ENCODE assay signal across 9 mouse cellular contexts in the genomic region with DNA sequence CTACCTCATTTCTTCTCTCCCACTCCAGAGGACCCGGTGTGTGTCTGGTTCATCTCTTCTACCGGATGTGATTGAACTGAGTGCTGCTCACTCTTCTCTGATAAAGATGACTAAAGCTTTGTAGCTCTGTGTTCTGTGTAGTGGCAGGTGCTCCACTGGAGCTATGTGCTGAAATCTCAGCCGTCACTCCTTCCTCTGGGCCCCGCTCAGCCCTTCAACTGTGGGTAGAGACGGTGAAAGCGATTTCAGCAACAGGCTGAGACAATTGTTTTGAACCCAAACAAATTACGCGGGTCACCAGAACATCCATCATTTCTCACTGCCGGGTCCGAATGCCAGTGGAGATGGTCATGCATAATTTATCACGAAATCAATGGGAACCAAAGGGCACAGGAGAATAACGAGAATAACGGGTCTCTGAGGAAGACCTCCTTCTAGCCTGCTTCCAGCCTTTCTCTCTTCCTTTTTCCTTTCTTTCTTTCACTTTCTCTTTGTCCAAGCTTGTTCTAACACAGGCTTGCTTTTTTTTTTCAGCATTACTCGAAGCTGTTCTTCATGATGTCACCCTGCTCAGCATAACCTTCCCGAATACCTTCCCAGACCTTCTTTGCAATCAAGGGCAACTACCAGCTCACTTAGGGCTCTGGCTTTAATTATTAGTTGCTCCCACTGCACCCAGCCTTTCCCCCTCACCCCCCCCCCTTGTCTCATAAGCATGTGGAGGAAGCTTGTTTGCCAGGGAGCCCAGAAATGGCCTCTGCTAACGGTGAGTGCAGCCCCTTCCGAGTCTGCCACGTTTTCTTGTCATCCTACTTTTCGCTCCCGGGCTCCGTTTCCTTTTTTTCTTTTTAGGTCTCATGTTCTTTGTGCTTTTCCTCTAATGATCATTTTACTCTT. TPM values are rescaled to one million over a fixed set of nuclear protein-coding genes. Genes with fewer than 3 reads are reported as not detected.
DNase-seq lines count a peak whose midpoint lies in the region; ATAC-seq and TF ChIP-seq lines count a peak whose summit lies in the region.
"Had no signal": no experiment of that assay in that cellular context is flagged by ENCODE, and none has a peak within 500 bp of the region (broad histone marks: within the 10 kb centered on the region; RNA-seq: fewer than 3 reads in every experiment).

No protein-coding gene starts in this region.

- H3K27me3 ChIP-seq in forebrain, embryonic 14.5 days (replicated peaks; ENCODE audit: control insufficient read depth, insufficient read depth, low read length): no peaks in the 10 kb centered on the region
- 0 out of 2 replicates have a peak, but pooled peaks cover 2% of the 10 kb centered on the region for H3K27me3 ChIP-seq in midbrain, embryonic 11.5 days (ENCODE audit: control insufficient read depth, insufficient read depth, low read length)
- no peaks in the 10 kb centered on the region for H3K27me3 ChIP-seq in lung, postnatal 0 days (replicated peaks; ENCODE audit: insufficient read depth, low read length)

- TF ChIP-seq CTCF in lung, postnatal 0 days (IDR thresholded peaks at IDR 0.05): no peak

- peak; percentile 66 for ATAC-seq in forebrain, embryonic 14.5 days
- ATAC-seq in midbrain, embryonic 11.5 days (ENCODE audit: low FRiP score): peak; percentile 43; the same call in 1 of the 2 replicates
- no peak for ATAC-seq in lung, postnatal 0 days

- H3K27ac ChIP-seq in forebrain, embryonic 14.5 days (ENCODE audit: low read depth, low read length): peak overlapping the region; percentile 65
- H3K27ac ChIP-seq in midbrain, embryonic 11.5 days (ENCODE audit: low read depth, low read length): peak overlapping the region; percentile 16; the same call in 1 of the 2 replicates
- no peak overlapping the region for H3K27ac ChIP-seq in lung, postnatal 0 days (ENCODE audit: low read length)

- TF ChIP-seq EP300 in lung, postnatal 0 days (IDR thresholded peaks at IDR 0.05): no peak

- no peaks in the 10 kb centered on the region for H3K36me3 ChIP-seq in forebrain, embryonic 14.5 days (ENCODE audit: control insufficient read depth, insufficient read depth, low read length)
- H3K36me3 ChIP-seq in midbrain, embryonic 11.5 days (ENCODE audit: control insufficient read depth, insufficient read depth, low read length): no peaks in the 10 kb centered on the region
- H3K36me3 ChIP-seq in lung, postnatal 0 days (ENCODE audit: insufficient read depth, low read length): no peaks in the 10 kb centered on the region

- peak; percentile 87 for DNase-seq in heart, adult 11 months
- DNase-seq in heart, adult 9 months (ENCODE audit: low spot score in 2 of 2): no peak
- DNase-seq in MN1 (ENCODE audit: low spot score): peak; percentile 82
- DNase-seq in forebrain, embryonic 14.5 days (ENCODE audit: low spot score): peak; percentile 67
- peak; percentile 90 for DNase-seq in midbrain, embryonic 11.5 days (ENCODE audit: low spot score, missing footprints)
- DNase-seq in right cerebral cortex, adult 2 months (ENCODE audit: low spot score in 2 of 2): no peak
- no peak for DNase-seq in lung, postnatal 0 days (ENCODE audit: low spot score)
- no peak for DNase-seq in kidney, postnatal 10 days
- DNase-seq: kidney, adult 9 months had no signal

- H3K4me1 ChIP-seq in forebrain, embryonic 14.5 days (ENCODE audit: control insufficient read depth, insufficient read depth, low read length): peaks cover 39% of the 10 kb centered on the region; the same call in 1 of the 2 replicates
- H3K4me1 ChIP-seq in midbrain, embryonic 11.5 days (ENCODE audit: control insufficient read depth, insufficient read depth, low read length): peaks cover 30% of the 10 kb centered on the region
- H3K4me1 ChIP-seq in lung, postnatal 0 days (ENCODE audit: insufficient read depth, low read depth, low read length): no peaks in the 10 kb centered on the region

- no peak overlapping the region for H3K9ac ChIP-seq in forebrain, embryonic 14.5 days (ENCODE audit: low read length)
- H3K9ac ChIP-seq in midbrain, embryonic 11.5 days (ENCODE audit: low read length): no peak overlapping the region; the same call in 1 of the 2 replicates
- no peak overlapping the region for H3K9ac ChIP-seq in lung, postnatal 0 days (replicated peaks; ENCODE audit: low read depth)

- H3K9me3 ChIP-seq in forebrain, embryonic 14.5 days (replicated peaks; ENCODE audit: control insufficient read depth, low read length): no peaks in the 10 kb centered on the region
- H3K9me3 ChIP-seq in midbrain, embryonic 11.5 days (ENCODE audit: control insufficient read depth, low read length): no peaks in the 10 kb centered on the region
- H3K9me3 ChIP-seq in lung, postnatal 0 days (ENCODE audit: low read length): no peaks in the 10 kb centered on the region

- peak overlapping the region; percentile 36 for H3K4me2 ChIP-seq in forebrain, embryonic 14.5 days (ENCODE audit: low read length)
- H3K4me2 ChIP-seq in midbrain, embryonic 11.5 days: no peak overlapping the region
- no peak overlapping the region; the same call in 1 of the 2 replicates for H3K4me2 ChIP-seq in lung, postnatal 0 days (replicated peaks; ENCODE audit: low read depth, low read length)

- H3K4me3 ChIP-seq in forebrain, embryonic 14.5 days (ENCODE audit: low read depth, low read length): no peak overlapping the region
- no peak overlapping the region for H3K4me3 ChIP-seq in midbrain, embryonic 11.5 days (ENCODE audit: low read depth, low read length)
- H3K4me3 ChIP-seq in lung, postnatal 0 days (ENCODE audit: low read depth, low read length): no peak overlapping the region

- WGBS in forebrain, embryonic 14.5 days: 20% methylated on average over 21 of the region's 21 CpGs
- WGBS in midbrain, embryonic 11.5 days: 52% methylated on average over 21 of the region's 21 CpGs
- 73% methylated on average over 21 of the region's 21 CpGs for WGBS in lung, postnatal 0 days

RNA-seq across cellular contexts. Expression of gene Acbd6, which starts 27.1 kb away (rescaled TPM):
- 91.4 and 92.8 TPM in 2 replicates for polyA plus RNA-seq in forebrain, embryonic 14.5 days (2014; fragmentation: Nextera tagmentation; extraction: Ambion mirVana)
- polyA plus RNA-seq in midbrain, embryonic 11.5 days (2014; fragmentation: Nextera tagmentation; extraction: Ambion mirVana): 71.0 and 72.9 TPM in 2 replicates
- 57.6 and 59.4 TPM in 2 replicates for polyA plus RNA-seq in lung, postnatal 0 days (2015; fragmentation: Nextera tagmentation; extraction: Ambion mirVana)

Comparison
In these comparisons a context has a peak if more than half of its experiments do, and no peak if none do; other contexts are left out.
1. DNase-seq: peak in heart, adult 11 months (single experiment), MN1 (single experiment), forebrain, embryonic 14.5 days (single experiment) and midbrain, embryonic 11.5 days (single experiment); none in heart, adult 9 months (0 of 2), right cerebral cortex, adult 2 months (0 of 2), lung, postnatal 0 days (single experiment) and kidney, postnatal 10 days (single experiment).